Mouse (Mus musculus) kidney, embryonic 15.5 days (tissue): ENCODE results near the gene Efcab14. TPM values are rescaled to one million over a fixed set of nuclear protein-coding genes. Genes with fewer than 3 reads are reported as not detected.

Experiments used
- ATAC-seq: fragments of 200-750 bp; cut with Nextera tagmentation; replicated peaks from 2 replicates; pipeline ENCODE4 v1.8.0; 2017; ENCODE audit warnings: moderate TSS enrichment; ENCODE audit not compliant: low FRiP score
- H3K27ac ChIP-seq: fragments of 300-500 bp; sonication (generic); 2 replicates; pipeline ENCODE4 v1.5.1; 2015; ENCODE audit warnings: mild to moderate bottlenecking, inconsistent platforms
- H3K27me3 ChIP-seq: fragments of 300-500 bp; sonication (generic); 2 replicates; pipeline ENCODE4 v1.6.1; 2015; ENCODE audit warnings: inconsistent platforms
- H3K36me3 ChIP-seq: fragments of 300-500 bp; sonication (generic); 2 replicates; pipeline ENCODE4 v1.6.1; 2015; ENCODE audit warnings: inconsistent platforms
- H3K4me1 ChIP-seq: fragments of 300-500 bp; sonication (generic); 2 replicates; pipeline ENCODE4 v1.6.1; 2015; ENCODE audit warnings: inconsistent platforms
- H3K4me2 ChIP-seq: fragments of 300-500 bp; sonication (generic); 2 replicates; pipeline ENCODE4 v1.6.1; 2015; ENCODE audit warnings: moderate library complexity, mild to moderate bottlenecking, inconsistent platforms
- H3K4me3 ChIP-seq: fragments of 300-500 bp; sonication (generic); replicated peaks from 2 replicates; pipeline ENCODE4 v1.5.1; 2015; ENCODE audit warnings: mild to moderate bottlenecking, inconsistent platforms
- H3K9ac ChIP-seq: fragments of 300-500 bp; sonication (generic); 2 replicates; pipeline ENCODE4 v1.6.1; 2015; ENCODE audit warnings: mild to moderate bottlenecking, inconsistent platforms
- H3K9me3 ChIP-seq: fragments of 300-500 bp; sonication (generic); replicated peaks from 2 replicates; pipeline ENCODE4 v1.6.1; 2016; ENCODE audit warnings: inconsistent platforms
- WGBS: fragments of 180-500 bp; shearing (Covaris S2); methylation state at CpG from one replicate; pipeline ENCODE4 v1.1.7; 2015; ENCODE audit warnings: mixed read lengths; 5-methylcytosine and 5-hydroxymethylcytosine counted together
- polyA plus RNA-seq: library from polyadenylated mRNA; unstranded; fragments of >200 nt; fragmentation: Nextera tagmentation; extraction: Ambion mirVana; gene quantifications from 2 replicates; pipeline ENCODE4 v1.2.1, GENCODE M21; 2015

The Efcab14 gene
- polyA plus RNA-seq, 1 experiment from 2014 or later: 36.7 TPM

GRCm38 (mm10) chr4:115742658-115743057 is 5.1 kb downstream of the Efcab14 start:
- Histone ChIP-seq H3K27ac (no peak overlapping the region), H3K4me3 (no peak overlapping the region), H3K36me3 (peaks cover 63% of the 10 kb centered on the region), H3K9me3 (no peaks in the 10 kb centered on the region), H3K27me3 (no peaks in the 10 kb centered on the region), H3K4me2 (no peak overlapping the region), H3K9ac (no peak overlapping the region), H3K4me1 (peaks cover 14% of the 10 kb centered on the region)
- no peak for ATAC-seq

- Histone ChIP-seq H3K4me3 (no peak overlapping the region), H3K27me3 (no peaks in the 10 kb centered on the region), H3K4me1 (peaks cover 14% of the 10 kb centered on the region), H3K36me3 (peaks cover 66% of the 10 kb centered on the region), H3K9ac (no peak overlapping the region), H3K27ac (no peak overlapping the region), H3K4me2 (no peak overlapping the region), H3K9me3 (no peaks in the 10 kb centered on the region)
- ATAC-seq: no peak
- WGBS: 85% methylated on average over 4 of the region's 4 CpGs
Observed at GRCm38 (mm10) chr4:115743096-115743495, 5.6 kb downstream of the Efcab14 start.

- WGBS: 13% methylated on average over 1 of the region's 1 CpGs
- no peak overlapping the region for H3K9ac ChIP-seq
- no peak for ATAC-seq
- no peaks in the 10 kb centered on the region for H3K9me3 ChIP-seq
- H3K36me3 ChIP-seq: peaks cover 66% of the 10 kb centered on the region
- no peak overlapping the region for H3K4me2 ChIP-seq
- H3K27me3 ChIP-seq: no peaks in the 10 kb centered on the region
- no peaks in the 10 kb centered on the region for H3K4me1 ChIP-seq
- H3K4me3 ChIP-seq: no peak overlapping the region
- H3K27ac ChIP-seq: no peak overlapping the region
Observed at GRCm38 (mm10) chr4:115748181-115748580, 10.6 kb downstream of the Efcab14 start.

- H3K36me3 ChIP-seq: peaks cover 69% of the 10 kb centered on the region
- ATAC-seq: no peak
Observed at GRCm38 (mm10) chr4:115749336-115749735, 11.8 kb downstream of the Efcab14 start.

GRCm38 (mm10) chr4:115754101-115754500 is 16.6 kb downstream of the Efcab14 start:
- H3K27me3 ChIP-seq: no peaks in the 10 kb centered on the region
- 88% methylated on average over 3 of the region's 3 CpGs for WGBS
- no peak overlapping the region for H3K4me2 ChIP-seq
- no peak overlapping the region for H3K9ac ChIP-seq
- H3K27ac ChIP-seq: no peak overlapping the region
- ATAC-seq: no peak
- H3K9me3 ChIP-seq: no peaks in the 10 kb centered on the region
- H3K36me3 ChIP-seq: peaks cover 63% of the 10 kb centered on the region
- no peak overlapping the region for H3K4me3 ChIP-seq
- no peaks in the 10 kb centered on the region for H3K4me1 ChIP-seq

More at GRCm38 (mm10) chr4:115749336-115749735, 11.8 kb downstream of the Efcab14 start:
- Histone ChIP-seq H3K4me2 (no peak overlapping the region), H3K4me1 (no peaks in the 10 kb centered on the region), H3K9me3 (no peaks in the 10 kb centered on the region), H3K4me3 (no peak overlapping the region), H3K9ac (no peak overlapping the region), H3K27me3 (no peaks in the 10 kb centered on the region), H3K27ac (no peak overlapping the region)
- WGBS: 84% methylated on average over 1 of the region's 1 CpGs

GRCm38 (mm10) chr4:115754851-115755250 is 17.3 kb downstream of the Efcab14 start:
- no peak overlapping the region for H3K27ac ChIP-seq
- H3K4me3 ChIP-seq: no peak overlapping the region
- peaks cover 66% of the 10 kb centered on the region for H3K36me3 ChIP-seq
- WGBS: 98% methylated on average over 1 of the region's 1 CpGs
- H3K9ac ChIP-seq: no peak overlapping the region
- H3K9me3 ChIP-seq: no peaks in the 10 kb centered on the region
- H3K27me3 ChIP-seq: no peaks in the 10 kb centered on the region
- H3K4me1 ChIP-seq: no peaks in the 10 kb centered on the region
- ATAC-seq: no peak
- no peak overlapping the region for H3K4me2 ChIP-seq

- H3K4me3 ChIP-seq: no peak overlapping the region
- H3K27me3 ChIP-seq: no peaks in the 10 kb centered on the region
- H3K4me2 ChIP-seq: no peak overlapping the region
- H3K9ac ChIP-seq: no peak overlapping the region
- H3K36me3 ChIP-seq: peaks cover 81% of the 10 kb centered on the region
- no peaks in the 10 kb centered on the region for H3K4me1 ChIP-seq
- WGBS: 42% methylated on average over 3 of the region's 3 CpGs
- no peak for ATAC-seq
- no peak overlapping the region for H3K27ac ChIP-seq
- H3K9me3 ChIP-seq: no peaks in the 10 kb centered on the region
Observed at GRCm38 (mm10) chr4:115761206-115761605, 23.7 kb downstream of the Efcab14 start.

- H3K27ac ChIP-seq: no peak overlapping the region
- no peaks in the 10 kb centered on the region for H3K27me3 ChIP-seq
- ATAC-seq: no peak
- no peak overlapping the region for H3K4me2 ChIP-seq
- peaks cover 82% of the 10 kb centered on the region for H3K36me3 ChIP-seq
- 88% methylated on average over 11 of the region's 11 CpGs for WGBS
- no peak overlapping the region for H3K4me3 ChIP-seq
- 0 out of 2 replicates have a peak, but pooled peaks cover 4% of the 10 kb centered on the region for H3K4me1 ChIP-seq
- no peaks in the 10 kb centered on the region for H3K9me3 ChIP-seq
- H3K9ac ChIP-seq: no peak overlapping the region
Observed at GRCm38 (mm10) chr4:115764581-115764980, 27.0 kb downstream of the Efcab14 start.

- Histone ChIP-seq H3K27ac (peak overlapping the region; percentile 32; the same call in 1 of the 2 replicates), H3K4me2 (no peak overlapping the region), H3K4me3 (no peak overlapping the region), H3K9me3 (no peaks in the 10 kb centered on the region), H3K36me3 (peaks cover 79% of the 10 kb centered on the region), H3K9ac (no peak overlapping the region), H3K4me1 (0 out of 2 replicates have a peak, but pooled peaks cover 4% of the 10 kb centered on the region), H3K27me3 (no peaks in the 10 kb centered on the region)
- 61% methylated on average over 11 of the region's 11 CpGs for WGBS
- peak; percentile 66; the same call in 1 of the 2 replicates for ATAC-seq
Observed at GRCm38 (mm10) chr4:115767647-115768467, 30.3 kb downstream of the Efcab14 start.

- Histone ChIP-seq H3K4me3 (no peak overlapping the region), H3K36me3 (peaks cover 53% of the 10 kb centered on the region), H3K9ac (no peak overlapping the region), H3K27me3 (no peaks in the 10 kb centered on the region), H3K4me2 (no peak overlapping the region), H3K27ac (no peak overlapping the region), H3K9me3 (no peaks in the 10 kb centered on the region), H3K4me1 (no peaks in the 10 kb centered on the region)
- 87% methylated on average over 6 of the region's 6 CpGs for WGBS
- no peak for ATAC-seq
Observed at GRCm38 (mm10) chr4:115775056-115775455, 37.5 kb downstream of the Efcab14 start.

GRCm38 (mm10) chr4:115777627-115778026 is 40.1 kb downstream of the Efcab14 start:
- H3K9ac ChIP-seq: no peak overlapping the region
- no peak overlapping the region for H3K27ac ChIP-seq
- H3K4me2 ChIP-seq: no peak overlapping the region
- H3K36me3 ChIP-seq: peaks cover 34% of the 10 kb centered on the region
- H3K27me3 ChIP-seq: no peaks in the 10 kb centered on the region
- H3K9me3 ChIP-seq: no peaks in the 10 kb centered on the region
- ATAC-seq: no peak
- no peak overlapping the region for H3K4me3 ChIP-seq
- H3K4me1 ChIP-seq: no peaks in the 10 kb centered on the region
- whole genome bisulfite sequencing: 92% methylated on average over 2 of the region's 2 CpGs

GRCm38 (mm10) chr4:115780269-115780668 is 42.7 kb downstream of the Efcab14 start:
- no peaks in the 10 kb centered on the region for H3K27me3 ChIP-seq
- no peak overlapping the region for H3K27ac ChIP-seq
- peaks cover 12% of the 10 kb centered on the region for H3K36me3 ChIP-seq
- H3K4me2 ChIP-seq: no peak overlapping the region
- no peak overlapping the region for H3K9ac ChIP-seq
- no peak for ATAC-seq
- peaks cover 7% of the 10 kb centered on the region; the same call in 1 of the 2 replicates for H3K4me1 ChIP-seq
- no peaks in the 10 kb centered on the region for H3K9me3 ChIP-seq
- H3K4me3 ChIP-seq: no peak overlapping the region
- 43% methylated on average over 6 of the region's 6 CpGs for WGBS
